Mouse (Mus musculus) left cerebral cortex, adult 2 months (tissue): ENCODE data around the gene Ube4b. TPM values are rescaled to one million over a fixed set of nuclear protein-coding genes. Genes with fewer than 3 reads are reported as not detected.

Experiments
- DNase-seq, 2 experiments: peaks; one replicate each; pipeline ENCODE4 v3.0.0; 2021 to 2022; ENCODE audit warnings: low spot score in 2 of 2, mixed read lengths in 1 of 2; ENCODE audit errors: extremely low spot score in 1 of 2
- H3K27ac ChIP-seq: fragments of 200-600 bp; 2 replicates; pipeline ENCODE4 v1.8.1; 2022
- H3K4me3 ChIP-seq: fragments of 200-600 bp; 2 replicates; pipeline ENCODE4 v1.8.1; 2022
- CTCF ChIP-seq: fragments of 200-600 bp; IDR thresholded peaks from 2 replicates; pipeline ENCODE4 v1.8.1; 2022; ENCODE audit warnings: antibody characterized with exemption, mild to moderate bottlenecking, moderate library complexity
- intact Hi-C: fragments of 180-260 bp; cut with DNase I; formaldehyde crosslinking; loops from one replicate; pipeline ENCODE4 v1.15.1; 2025
- total RNA-seq, 2 experiments: library from RNA; stranded (reverse); gene quantifications; 2 replicates each; pipeline ENCODE4 v1.2.3; 2021

The Ube4b gene
- total RNA-seq, 2 experiments from 2014 or later, result 110 TPM

- TF ChIP-seq CTCF, result no peak
- no peak overlapping the region for H3K4me3 ChIP-seq
- no peak for DNase-seq
- intact Hi-C loops, result loop anchor here (5.0 kb wide), 1 partner anchor 136 kb away; the partner anchor contains the start of genes Lzic and Nmnat1
- no peak overlapping the region for H3K27ac ChIP-seq
Observed at GRCm38 (mm10) chr4:149351596-149352150, 74.9 kb downstream of the Ube4b start.

GRCm38 (mm10) chr4:149348963-149349362 lies 77.6 kb downstream of the Ube4b start:
- DNase-seq, result no peak
- intact Hi-C loops, result loop anchor here (2.0 kb wide), 1 partner anchor 194 kb away; no protein-coding TSS in a partner anchor
- peak; percentile 41 for TF ChIP-seq CTCF

GRCm38 (mm10) chr4:149345873-149346272 lies 80.7 kb downstream of the Ube4b start:
- Histone ChIP-seq H3K4me3 (no peak overlapping the region), H3K27ac (no peak overlapping the region)
- DNase-seq, result no peak
- no peak for TF ChIP-seq CTCF
- intact Hi-C loops, result no loop called here

More at GRCm38 (mm10) chr4:149348963-149349362, 77.6 kb downstream of the Ube4b start:
- no peak overlapping the region for H3K4me3 ChIP-seq
- no peak overlapping the region for H3K27ac ChIP-seq

- Histone ChIP-seq H3K27ac (no peak overlapping the region), H3K4me3 (no peak overlapping the region)
- no peak for TF ChIP-seq CTCF
- DNase-seq, result no peak
- intact Hi-C loops, result no loop called here
Observed at GRCm38 (mm10) chr4:149344311-149344710, 82.2 kb downstream of the Ube4b start.

- intact Hi-C loops, result no loop called here
- no peak for TF ChIP-seq CTCF
- Histone ChIP-seq H3K4me3 (no peak overlapping the region), H3K27ac (no peak overlapping the region; the same call in 1 of the 2 replicates)
- DNase-seq, result no peak
Observed at GRCm38 (mm10) chr4:149340680-149341079, 85.9 kb downstream of the Ube4b start.

GRCm38 (mm10) chr4:149339426-149340214 lies 86.9 kb downstream of the Ube4b start:
- peak overlapping the region; percentile 63 for H3K27ac ChIP-seq

GRCm38 (mm10) chr4:149338137-149338536 lies 88.4 kb downstream of the Ube4b start:
- peak in 1 of 2 experiments; percentile 27 for DNase-seq
- intact Hi-C loops, result no loop called here
- peak overlapping the region; percentile 28; the same call in 1 of the 2 replicates for H3K27ac ChIP-seq
- H3K4me3 ChIP-seq, result no peak overlapping the region
- TF ChIP-seq CTCF, result no peak

More at GRCm38 (mm10) chr4:149339426-149340214, 86.9 kb downstream of the Ube4b start:
- intact Hi-C loops, result no loop called here
- no peak overlapping the region for H3K4me3 ChIP-seq
- no peak for DNase-seq
- TF ChIP-seq CTCF, result no peak

GRCm38 (mm10) chr4:149337353-149337752 lies 89.2 kb downstream of the Ube4b start:
- no peak for DNase-seq
- Histone ChIP-seq H3K4me3 (no peak overlapping the region), H3K27ac (peak overlapping the region; percentile 66)
- intact Hi-C loops, result no loop called here
- TF ChIP-seq CTCF, result no peak

GRCm38 (mm10) chr4:149336302-149336701 lies 90.2 kb downstream of the Ube4b start:
- DNase-seq, result no peak
- H3K4me3 ChIP-seq, result no peak overlapping the region
- peak overlapping the region; percentile 50; the same call in 1 of the 2 replicates for H3K27ac ChIP-seq
- intact Hi-C loops, result no loop called here
- no peak for TF ChIP-seq CTCF

GRCm38 (mm10) chr4:149334881-149335280 lies 91.7 kb downstream of the Ube4b start:
- no peak overlapping the region for H3K4me3 ChIP-seq
- intact Hi-C loops, result no loop called here
- no peak for TF ChIP-seq CTCF

GRCm38 (mm10) chr4:149332726-149333125 lies 93.8 kb downstream of the Ube4b start:
- intact Hi-C loops, result no loop called here
- TF ChIP-seq CTCF, result no peak
- no peak overlapping the region for H3K4me3 ChIP-seq
- no peak overlapping the region for H3K27ac ChIP-seq
- no peak for DNase-seq

More at GRCm38 (mm10) chr4:149334881-149335280, 91.7 kb downstream of the Ube4b start:
- no peak overlapping the region for H3K27ac ChIP-seq
- no peak for DNase-seq

- peak; percentile 27 for TF ChIP-seq CTCF
- intact Hi-C loops, result no loop called here
- no peak for DNase-seq
- Histone ChIP-seq H3K27ac (no peak overlapping the region), H3K4me3 (no peak overlapping the region)
Observed at GRCm38 (mm10) chr4:149330495-149330894, 96.1 kb downstream of the Ube4b start.
